Comparison of ENCODE assay signal across 11 mouse cellular contexts in the genomic region with DNA sequence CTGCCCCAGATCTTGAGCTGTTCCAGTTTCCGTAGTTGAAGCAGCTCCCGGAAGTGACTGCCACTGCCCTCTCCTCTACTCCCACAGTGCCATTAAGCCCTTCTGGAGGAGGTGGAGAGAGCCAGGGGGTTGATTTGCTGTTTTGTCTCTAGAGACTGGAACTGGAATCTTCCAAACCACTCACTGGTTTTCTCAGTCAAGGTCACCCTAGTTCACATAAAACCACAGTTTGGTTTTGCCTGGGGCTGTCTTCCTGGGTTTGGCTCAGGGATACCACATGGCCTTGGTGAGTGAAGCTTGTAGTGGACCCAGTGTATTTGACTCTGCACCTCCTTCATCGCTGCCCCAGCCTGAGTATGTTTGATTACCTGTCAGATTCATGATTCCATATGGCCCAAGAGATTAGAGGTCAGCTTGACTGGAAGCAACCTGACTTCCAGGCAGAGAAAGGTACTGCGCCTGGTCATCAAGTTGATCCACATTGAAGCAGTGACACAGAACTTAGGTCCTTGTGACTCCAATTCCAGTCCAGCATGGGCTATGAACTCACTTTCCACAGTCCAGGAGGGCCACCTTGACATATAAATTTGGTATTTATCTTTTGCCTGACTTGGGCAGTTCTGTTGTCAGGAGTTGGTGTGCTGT. TPM values are rescaled to one million over a fixed set of nuclear protein-coding genes. Genes with fewer than 3 reads are reported as not detected.
DNase-seq lines count a peak whose midpoint lies in the region; ATAC-seq and TF ChIP-seq lines count a peak whose summit lies in the region.
"Had no signal": no experiment of that assay in that cellular context is flagged by ENCODE, and none has a peak within 500 bp of the region (broad histone marks: within the 10 kb centered on the region; RNA-seq: fewer than 3 reads in every experiment).

No protein-coding gene starts in this region.

- no peak overlapping the region for H3K4me2 ChIP-seq in liver, embryonic 12.5 days
- no peak overlapping the region for H3K4me2 ChIP-seq in liver, postnatal 0 days (ENCODE audit: low read depth, low read length)
- no peak overlapping the region for H3K4me2 ChIP-seq in midbrain, embryonic 14.5 days (ENCODE audit: low read length)
- H3K4me2 ChIP-seq: forebrain, embryonic 12.5 days; hindbrain, embryonic 14.5 days had no signal

- 58% methylated on average over 4 of the region's 4 CpGs for WGBS in liver, embryonic 12.5 days (ENCODE audit: insufficient replicate concordance)
- WGBS in liver, postnatal 0 days (ENCODE audit: insufficient replicate concordance), result 60% methylated on average over 4 of the region's 4 CpGs
- WGBS in midbrain, embryonic 14.5 days, result 90% methylated on average over 4 of the region's 4 CpGs

- no peak overlapping the region for H3K4me3 ChIP-seq in liver, embryonic 12.5 days
- H3K4me3 ChIP-seq in liver, postnatal 0 days (ENCODE audit: low read depth, low read length), result no peak overlapping the region
- no peak overlapping the region for H3K4me3 ChIP-seq in midbrain, embryonic 14.5 days (replicated peaks; ENCODE audit: low read depth, low read length)
- H3K4me3 ChIP-seq: forebrain, embryonic 12.5 days had no signal

- ATAC-seq in liver, embryonic 12.5 days, result 0 out of 2 replicates have a peak, but pooled peaks have one; percentile 21
- no peak for ATAC-seq in liver, postnatal 0 days
- no peak for ATAC-seq in midbrain, embryonic 14.5 days (ENCODE audit: low FRiP score, low TSS enrichment)

- no peaks in the 10 kb centered on the region for H3K9me3 ChIP-seq in liver, embryonic 12.5 days (replicated peaks)
- H3K9me3 ChIP-seq in liver, postnatal 0 days (ENCODE audit: low read length), result no peaks in the 10 kb centered on the region
- H3K9me3 ChIP-seq in midbrain, embryonic 14.5 days (ENCODE audit: control insufficient read depth, low read length), result no peaks in the 10 kb centered on the region
- H3K9me3 ChIP-seq: forebrain, embryonic 12.5 days had no signal

- peaks cover 51% of the 10 kb centered on the region for H3K4me1 ChIP-seq in liver, embryonic 12.5 days
- H3K4me1 ChIP-seq in liver, postnatal 0 days (ENCODE audit: insufficient read depth), result peaks cover 14% of the 10 kb centered on the region; the same call in 1 of the 2 replicates
- 0 out of 2 replicates have a peak, but pooled peaks cover 8% of the 10 kb centered on the region for H3K4me1 ChIP-seq in midbrain, embryonic 14.5 days (ENCODE audit: control insufficient read depth, insufficient read depth, low read length)

- H3K27ac ChIP-seq in liver, embryonic 12.5 days, result peak overlapping the region; percentile 16; the same call in 1 of the 2 replicates
- H3K27ac ChIP-seq in liver, postnatal 0 days (ENCODE audit: low read depth), result no peak overlapping the region
- H3K27ac ChIP-seq in midbrain, embryonic 14.5 days (replicated peaks; ENCODE audit: low read depth, low read length), result no peak overlapping the region
- H3K27ac ChIP-seq: forebrain, embryonic 12.5 days; hindbrain, embryonic 14.5 days had no signal

- TF ChIP-seq EP300 in liver, postnatal 0 days (IDR thresholded peaks at IDR 0.05; ENCODE audit: low read depth), result no peak

- no peaks in the 10 kb centered on the region for H3K27me3 ChIP-seq in liver, embryonic 12.5 days (replicated peaks)
- no peaks in the 10 kb centered on the region for H3K27me3 ChIP-seq in liver, postnatal 0 days (ENCODE audit: insufficient read depth, low read length)
- H3K27me3 ChIP-seq in midbrain, embryonic 14.5 days (ENCODE audit: control insufficient read depth, insufficient read depth, low read length), result no peaks in the 10 kb centered on the region
- H3K27me3 ChIP-seq: forebrain, embryonic 12.5 days had no signal

- H3K9ac ChIP-seq in liver, embryonic 12.5 days, result peak overlapping the region; percentile 2; the same call in 1 of the 2 replicates
- no peak overlapping the region for H3K9ac ChIP-seq in liver, postnatal 0 days (replicated peaks)
- H3K9ac ChIP-seq in midbrain, embryonic 14.5 days (replicated peaks; ENCODE audit: low read length), result no peak overlapping the region
- H3K9ac ChIP-seq: forebrain, embryonic 12.5 days; hindbrain, embryonic 14.5 days had no signal

- intact Hi-C loops in gastrocnemius, postnatal 14 days (cut with DNase I; ENCODE audit: low total_unique reads), result no loop called here

- H3K36me3 ChIP-seq in liver, embryonic 12.5 days, result no peaks in the 10 kb centered on the region
- no peaks in the 10 kb centered on the region for H3K36me3 ChIP-seq in liver, postnatal 0 days (replicated peaks; ENCODE audit: insufficient read depth, low read length)
- H3K36me3 ChIP-seq in midbrain, embryonic 14.5 days (ENCODE audit: control insufficient read depth, insufficient read depth, low read length), result no peaks in the 10 kb centered on the region
- H3K36me3 ChIP-seq: forebrain, embryonic 12.5 days had no signal

- DNase-seq in liver, postnatal 0 days, result no peak
- DNase-seq in ES-CJ7 (ENCODE audit: low read depth, low spot score), result peak; percentile 55
- DNase-seq in ZHBTc4 (ENCODE audit: low read depth, low spot score), result peak; percentile 82
- DNase-seq in kidney, postnatal 10 days, result peak; percentile 25
- DNase-seq in midbrain, embryonic 14.5 days, result no peak
- DNase-seq in gastrocnemius, postnatal 14 days, result no peak
- DNase-seq: embryo, embryonic 11 days; thymus, postnatal 36 days had no signal

- no peak for TF ChIP-seq CTCF in liver, postnatal 0 days (IDR thresholded peaks at IDR 0.05; ENCODE audit: low read depth)

RNA-seq across cellular contexts. Expression of a gene that starts 10.1 kb away (rescaled TPM):
- 36.4 and 38.5 TPM in 2 replicates for polyA plus RNA-seq in liver, embryonic 12.5 days (2016; fragmentation: Nextera tagmentation; extraction: Ambion mirVana)
- polyA plus RNA-seq in liver, postnatal 0 days (2015; fragmentation: Nextera tagmentation; extraction: Ambion mirVana), result 14.2 and 14.3 TPM in 2 replicates
- polyA plus RNA-seq in midbrain, embryonic 14.5 days (2014; fragmentation: Nextera tagmentation; extraction: Ambion mirVana), result 62.6 and 68.7 TPM in 2 replicates
- 100 to 1,000 TPM in 1 of 2 experiments, 10 to 100 TPM in 1; 94.7 to 120 TPM for total RNA-seq in gastrocnemius, postnatal 14 days (2021)

Comparison
In these comparisons a context has a peak if more than half of its experiments do, and no peak if none do; other contexts are left out.
1. DNase-seq: peak in ES-CJ7 (single experiment), ZHBTc4 (single experiment) and kidney, postnatal 10 days (single experiment); none in liver, postnatal 0 days (single experiment), midbrain, embryonic 14.5 days (single experiment) and gastrocnemius, postnatal 14 days (single experiment).